Mouse (Mus musculus) thymus, adult 2 months (tissue): Measurements from ENCODE around the gene Lrrc28. TPM values are rescaled to one million over a fixed set of nuclear protein-coding genes. Genes with fewer than 3 reads are reported as not detected.

ENCODE experiments used
- DNase-seq: peaks from one replicate; pipeline ENCODE4 v3.0.0; 2021
- H3K27ac ChIP-seq: fragments of 200-500 bp; 2 replicates; pipeline ENCODE4 v1.5.1; 2012; ENCODE audit warnings: low read length, control low read depth; ENCODE audit not compliant: control insufficient read depth, insufficient read depth
- H3K27me3 ChIP-seq: fragments of 200-500 bp; 2 replicates; pipeline ENCODE4 v1.6.1; 2012; ENCODE audit warnings: mild to moderate bottlenecking, low read length, moderate library complexity, mixed read lengths; ENCODE audit not compliant: control insufficient read depth, insufficient read depth
- H3K36me3 ChIP-seq: fragments of 200-500 bp; 2 replicates; pipeline ENCODE4 v1.6.1; 2012; ENCODE audit warnings: mild to moderate bottlenecking, low read length, moderate library complexity; ENCODE audit not compliant: control insufficient read depth, insufficient read depth
- H3K4me1 ChIP-seq: fragments of 200-500 bp; replicated peaks from 2 replicates; pipeline ENCODE4 v1.6.1; 2012; ENCODE audit warnings: low read length; ENCODE audit not compliant: control insufficient read depth, insufficient read depth
- H3K4me3 ChIP-seq: fragments of 200-500 bp; 2 replicates; pipeline ENCODE4 v1.5.1; 2012; ENCODE audit warnings: mild to moderate bottlenecking, low read length, control low read depth, moderate library complexity; ENCODE audit not compliant: control insufficient read depth, insufficient read depth
- CTCF ChIP-seq: fragments of 200-500 bp; IDR thresholded peaks from 2 replicates; pipeline ENCODE4 v1.5.1; 2012; ENCODE audit warnings: mild to moderate bottlenecking, control low read depth, low read length, moderate library complexity, borderline replicate concordance; ENCODE audit not compliant: control insufficient read depth, poor library complexity, insufficient read depth; ENCODE audit errors: extremely low read depth
- POLR2A ChIP-seq: fragments of 200-500 bp; IDR thresholded peaks from 2 replicates; pipeline ENCODE4 v1.6.1; 2012; ENCODE audit warnings: mild to moderate bottlenecking, low read length, control low read depth, moderate library complexity; ENCODE audit not compliant: control insufficient read depth, poor library complexity, insufficient read depth; ENCODE audit errors: extremely low read depth
- WGBS: fragments of 180-500 bp; shearing (Covaris S2); methylation state at CpG from one replicate; pipeline ENCODE4 v1.1.7; 2018; 5-methylcytosine and 5-hydroxymethylcytosine counted together
- polyA plus RNA-seq: library from polyadenylated mRNA; depleted of rRNA; stranded (reverse); fragments of >200 nt; gene quantifications from 2 replicates; pipeline ENCODE4 v1.2.3, GENCODE M21; 2012; rRNA removed

The Lrrc28 gene
- polyA plus RNA-seq, 1 experiment, result 39.4 TPM

DNA sequence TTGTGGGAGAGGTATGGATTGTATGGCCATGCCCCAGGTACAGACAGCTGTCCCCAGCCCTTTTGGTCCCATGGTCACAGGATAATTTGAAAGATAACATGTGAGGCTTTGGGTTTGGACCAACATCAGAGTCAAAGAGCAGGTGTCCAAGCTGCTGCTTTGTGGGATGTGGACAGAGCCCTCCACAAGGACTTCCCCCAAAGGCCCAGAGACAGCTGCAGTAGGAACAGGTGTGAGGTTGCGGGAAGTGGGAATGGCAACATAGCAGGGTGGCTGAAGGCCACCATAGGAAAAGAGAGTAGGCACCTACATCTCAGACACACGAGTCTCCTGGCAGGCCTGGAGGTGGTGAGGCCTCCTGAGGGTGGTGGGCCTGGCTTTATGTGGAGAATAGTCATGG, 178.7 kb downstream of the Lrrc28 start:
- no peak overlapping the region for H3K4me3 ChIP-seq
- H3K36me3 ChIP-seq, result no peaks in the 10 kb centered on the region
- WGBS, result 89% methylated on average over 2 of the region's 2 CpGs
- no peak overlapping the region for H3K27ac ChIP-seq
- peaks cover 36% of the 10 kb centered on the region for H3K4me1 ChIP-seq
- TF ChIP-seq CTCF, result no peak
- no peak for TF ChIP-seq POLR2A
- DNase-seq, result no peak
- no peaks in the 10 kb centered on the region for H3K27me3 ChIP-seq

DNA sequence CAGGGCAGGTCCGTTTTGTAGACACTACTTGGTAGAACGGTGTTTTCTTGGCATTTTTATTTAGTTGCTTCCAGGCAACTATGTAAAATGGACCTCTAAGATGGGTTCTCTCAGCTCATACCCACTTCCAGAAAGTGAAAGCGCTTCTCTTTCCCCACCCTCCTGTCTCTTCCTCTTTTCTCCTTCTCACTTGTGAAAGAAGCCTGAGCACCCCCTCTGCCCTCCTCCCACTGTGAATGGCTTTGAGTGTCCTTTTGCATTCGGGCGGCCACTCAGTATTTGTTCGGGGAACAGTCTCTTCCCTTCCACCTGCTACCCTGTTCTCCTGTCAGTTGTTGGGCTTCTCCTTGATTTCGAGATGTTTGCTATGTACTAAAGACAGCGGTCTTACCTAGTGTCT, 180.4 kb downstream of the Lrrc28 start:
- H3K27me3 ChIP-seq, result no peaks in the 10 kb centered on the region
- no peaks in the 10 kb centered on the region for H3K36me3 ChIP-seq
- DNase-seq, result no peak
- H3K27ac ChIP-seq, result no peak overlapping the region
- H3K4me3 ChIP-seq, result no peak overlapping the region
- H3K4me1 ChIP-seq, result peaks cover 52% of the 10 kb centered on the region
- TF ChIP-seq POLR2A (no peak), CTCF (no peak)
- WGBS, result 64% methylated on average over 8 of the region's 8 CpGs

DNA sequence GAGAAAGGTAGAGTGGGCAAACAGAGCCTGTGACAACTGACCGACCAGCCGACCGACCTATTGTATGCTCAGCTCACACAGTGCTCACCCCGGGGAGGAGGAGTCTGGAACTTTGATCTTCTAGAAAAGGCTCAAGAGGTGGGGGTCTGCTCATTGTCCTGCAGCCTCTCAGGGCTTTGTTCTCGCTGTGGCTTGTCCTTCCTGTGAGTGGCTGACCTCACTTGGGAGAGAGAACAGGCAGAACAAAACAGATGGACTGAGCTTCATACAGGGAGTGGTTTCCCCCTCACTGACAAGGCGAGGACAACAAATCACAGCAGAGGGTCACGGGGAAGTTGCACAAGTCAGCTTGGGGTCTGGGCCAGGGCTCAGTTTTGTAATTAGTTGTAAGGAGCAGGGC, 181.5 kb downstream of the Lrrc28 start:
- H3K36me3 ChIP-seq, result no peaks in the 10 kb centered on the region
- no peak overlapping the region for H3K4me3 ChIP-seq
- WGBS, result 82% methylated on average over 7 of the region's 7 CpGs
- no peak overlapping the region for H3K27ac ChIP-seq
- no peak for TF ChIP-seq POLR2A
- TF ChIP-seq CTCF, result no peak
- DNase-seq, result no peak
- H3K4me1 ChIP-seq, result peaks cover 62% of the 10 kb centered on the region
- no peaks in the 10 kb centered on the region for H3K27me3 ChIP-seq

Other genes starting within 250 kb of the Lrrc28 start
- 2.9 and 4.5 TPM in 2 replicates for gene Ttc23, start 2.1 kb upstream of the Lrrc28 start, polyA plus RNA-seq
- 7.2 and 8.5 TPM in 2 replicates for gene Synm, start 114.5 kb upstream of the Lrrc28 start, polyA plus RNA-seq